Mouse (Mus musculus) intestine, postnatal 0 days (tissue): Measurements from ENCODE around the gene Smg5. TPM values are rescaled to one million over a fixed set of nuclear protein-coding genes. Genes with fewer than 3 reads are reported as not detected.

ENCODE experiments used
- ATAC-seq: fragments of 200-750 bp; cut with Nextera tagmentation; 2 replicates; pipeline ENCODE4 v1.8.0; 2017; ENCODE audit warnings: mild to moderate bottlenecking, moderate TSS enrichment, moderate library complexity
- H3K27ac ChIP-seq: fragments of 300-500 bp; sonication (generic); 2 replicates; pipeline ENCODE4 v1.5.1; 2014; ENCODE audit warnings: mild to moderate bottlenecking, low read depth, low read length, moderate library complexity
- H3K27me3 ChIP-seq: fragments of 300-500 bp; sonication (generic); replicated peaks from 2 replicates; pipeline ENCODE4 v1.6.1; 2014; ENCODE audit warnings: low read length, mixed read lengths; ENCODE audit not compliant: control insufficient read depth, insufficient read depth
- H3K36me3 ChIP-seq: fragments of 300-500 bp; sonication (generic); 2 replicates; pipeline ENCODE4 v1.6.1; 2014; ENCODE audit warnings: mild to moderate bottlenecking, moderate library complexity; ENCODE audit not compliant: control insufficient read depth, insufficient read depth
- H3K4me1 ChIP-seq: fragments of 300-500 bp; sonication (generic); replicated peaks from 2 replicates; pipeline ENCODE4 v1.6.1; 2014; ENCODE audit warnings: antibody characterized with exemption, low read length, mixed read lengths; ENCODE audit not compliant: control insufficient read depth, insufficient read depth
- H3K4me2 ChIP-seq: fragments of 300-500 bp; sonication (generic); replicated peaks from 2 replicates; pipeline ENCODE4 v1.6.1; 2014; ENCODE audit warnings: low read depth, mild to moderate bottlenecking, moderate library complexity
- H3K4me3 ChIP-seq: fragments of 300-500 bp; sonication (generic); 2 replicates; pipeline ENCODE4 v1.5.1; 2014; ENCODE audit warnings: low read depth, low read length
- H3K9ac ChIP-seq: fragments of 300-500 bp; sonication (generic); 2 replicates; pipeline ENCODE4 v1.6.1; 2014; ENCODE audit warnings: mild to moderate bottlenecking, low read depth, low read length
- H3K9me3 ChIP-seq: fragments of 300-500 bp; sonication (generic); 2 replicates; pipeline ENCODE4 v1.6.1; 2016; ENCODE audit warnings: mixed run types; ENCODE audit not compliant: control insufficient read depth
- CTCF ChIP-seq: sonication (generic); IDR thresholded peaks from 2 replicates; pipeline ENCODE4 v1.5.1; 2016; ENCODE audit warnings: low read depth, mild to moderate bottlenecking, control low read depth, antibody characterized with exemption, moderate library complexity
- WGBS: fragments of 180-500 bp; shearing (Covaris S2); extraction: QIAGEN DNeasy Blood & Tissue Kit; methylation state at CpG from one replicate; pipeline ENCODE4 v1.1.7; 2014; 5-methylcytosine and 5-hydroxymethylcytosine counted together
- polyA plus RNA-seq: library from polyadenylated mRNA; unstranded; fragments of >200 nt; fragmentation: Nextera tagmentation; extraction: Ambion mirVana; gene quantifications from 2 replicates; pipeline ENCODE4 v1.2.1, GENCODE M21; 2015

Gene Smg5
- polyA plus RNA-seq, 1 experiment from 2014 or later = 12.6 TPM

- peak; percentile 49 for TF ChIP-seq CTCF
- Histone ChIP-seq H3K4me1 (peaks cover 8% of the 10 kb centered on the region), H3K27ac (peak within 1 kb of the TSS; percentile 76), H3K4me3 (peak within 1 kb of the TSS; percentile 80), H3K9me3 (no peaks in the 10 kb centered on the region), H3K9ac (peak within 1 kb of the TSS; percentile 59), H3K27me3 (no peaks in the 10 kb centered on the region), H3K36me3 (peaks cover 24% of the 10 kb centered on the region), H3K4me2 (peak within 1 kb of the TSS; percentile 71)
- WGBS = under 1% methylated on average over 44 of the region's 44 CpGs
- peak; percentile 98 for ATAC-seq
These were observed 39.3 kb upstream of the Smg5 start, which contains the start of the genes Tsacc and Cct3 for GRCm38 (mm10) chr3:88296561-88297318. Gene Tsacc (minus strand): TSS chr3:88296999. Gene Cct3 (plus strand): TSS chr3:88297116.

- no peak for ATAC-seq
- WGBS = under 1% methylated on average over 30 of the region's 30 CpGs
- no peak for TF ChIP-seq CTCF
- H3K9me3 ChIP-seq = no peaks in the 10 kb centered on the region
- peak overlapping the region; percentile 76 for H3K27ac ChIP-seq
- H3K27me3 ChIP-seq = no peaks in the 10 kb centered on the region
- peak overlapping the region; percentile 80 for H3K4me3 ChIP-seq
- H3K4me1 ChIP-seq = peaks cover 8% of the 10 kb centered on the region
- H3K4me2 ChIP-seq = peak overlapping the region; percentile 71
- H3K36me3 ChIP-seq = peaks cover 31% of the 10 kb centered on the region
- peak overlapping the region; percentile 59 for H3K9ac ChIP-seq
These were observed 38.7 kb upstream of the Smg5 start for GRCm38 (mm10) chr3:88297321-88297851.

GRCm38 (mm10) chr3:88299172-88299571, 36.9 kb upstream of the Smg5 start:
- Histone ChIP-seq H3K4me2 (no peak overlapping the region), H3K4me1 (peaks cover 8% of the 10 kb centered on the region), H3K27me3 (no peaks in the 10 kb centered on the region), H3K27ac (no peak overlapping the region), H3K9ac (no peak overlapping the region), H3K36me3 (peaks cover 48% of the 10 kb centered on the region), H3K9me3 (no peaks in the 10 kb centered on the region), H3K4me3 (no peak overlapping the region)
- 39% methylated on average over 1 of the region's 1 CpGs for WGBS
- TF ChIP-seq CTCF = no peak
- no peak for ATAC-seq

- H3K9me3 ChIP-seq = no peaks in the 10 kb centered on the region
- peaks cover 53% of the 10 kb centered on the region for H3K36me3 ChIP-seq
- peak; percentile 61 for ATAC-seq
- no peaks in the 10 kb centered on the region for H3K27me3 ChIP-seq
- 0% methylated on average over 10 of the region's 10 CpGs for WGBS
- H3K4me3 ChIP-seq = peak within 1 kb of the TSS; percentile 71
- H3K27ac ChIP-seq = peak within 1 kb of the TSS; percentile 60; the same call in 1 of the 2 replicates
- peak within 1 kb of the TSS; percentile 85 for H3K4me2 ChIP-seq
- peak within 1 kb of the TSS; percentile 85 for H3K9ac ChIP-seq
- no peak for TF ChIP-seq CTCF
- no peaks in the 10 kb centered on the region for H3K4me1 ChIP-seq
These were observed 11.1 kb upstream of the Smg5 start, which contains the start of gene Glmp for GRCm38 (mm10) chr3:88324951-88325405. Gene Glmp (plus strand): TSS chr3:88325023.

- no peak overlapping the region for H3K9ac ChIP-seq
- no peak overlapping the region for H3K27ac ChIP-seq
- WGBS = 50% methylated on average over 5 of the region's 5 CpGs
- no peaks in the 10 kb centered on the region for H3K27me3 ChIP-seq
- no peak for TF ChIP-seq CTCF
- no peak overlapping the region for H3K4me3 ChIP-seq
- H3K4me2 ChIP-seq = no peak overlapping the region
- peaks cover 26% of the 10 kb centered on the region for H3K36me3 ChIP-seq
- no peaks in the 10 kb centered on the region for H3K9me3 ChIP-seq
- H3K4me1 ChIP-seq = no peaks in the 10 kb centered on the region
- ATAC-seq = no peak
These were observed 7.1 kb upstream of the Smg5 start for GRCm38 (mm10) chr3:88328956-88329355.

GRCm38 (mm10) chr3:88331282-88331681, 4.8 kb upstream of the Smg5 start:
- H3K27ac ChIP-seq = no peak overlapping the region
- no peaks in the 10 kb centered on the region for H3K9me3 ChIP-seq
- peaks cover 26% of the 10 kb centered on the region for H3K36me3 ChIP-seq
- no peak overlapping the region for H3K4me3 ChIP-seq
- no peaks in the 10 kb centered on the region for H3K4me1 ChIP-seq
- TF ChIP-seq CTCF = peak; percentile 75
- no peak for ATAC-seq
- no peak overlapping the region for H3K4me2 ChIP-seq
- no peak overlapping the region for H3K9ac ChIP-seq
- no peaks in the 10 kb centered on the region for H3K27me3 ChIP-seq
- 38% methylated on average over 2 of the region's 2 CpGs for WGBS
